Mouse (Mus musculus) right cerebral cortex, postnatal 14 days (tissue): ENCODE measurements around the gene Nme3.
"Not testable (repeated sequence)": the region's sequence is repeated elsewhere in the genome, so short reads cannot be mapped to it uniquely, and the experiment has no call there.

ENCODE experiments used
- DNase-seq: peaks from one replicate; pipeline ENCODE4 v3.0.0; 2022

Nme3 gene

DNA sequence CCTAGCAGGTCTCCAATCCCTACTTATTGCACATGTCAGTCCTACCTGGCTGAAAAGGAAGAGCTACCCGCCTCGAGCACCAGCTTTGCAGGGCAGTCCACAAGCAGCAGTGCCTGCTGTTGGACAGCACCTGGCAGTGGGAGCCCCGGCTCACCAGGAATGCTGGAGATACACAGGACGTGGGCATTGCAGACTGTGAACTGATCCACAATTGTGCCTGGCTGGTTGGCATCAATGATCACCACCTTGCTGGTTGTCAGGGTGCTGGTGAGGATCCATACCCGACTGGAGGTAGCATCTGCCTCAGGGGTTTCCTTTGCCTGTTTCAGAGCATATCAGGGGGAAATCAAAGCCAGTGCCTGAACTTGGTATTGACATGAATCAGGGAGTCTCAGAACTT lies 5.8 kb downstream of the Nme3 start:
- DNase-seq: no peak

GRCm38 (mm10) chr17:24902671-24903474 lies 6.6 kb downstream of the Nme3 start:
- DNase-seq: no peak

DNA sequence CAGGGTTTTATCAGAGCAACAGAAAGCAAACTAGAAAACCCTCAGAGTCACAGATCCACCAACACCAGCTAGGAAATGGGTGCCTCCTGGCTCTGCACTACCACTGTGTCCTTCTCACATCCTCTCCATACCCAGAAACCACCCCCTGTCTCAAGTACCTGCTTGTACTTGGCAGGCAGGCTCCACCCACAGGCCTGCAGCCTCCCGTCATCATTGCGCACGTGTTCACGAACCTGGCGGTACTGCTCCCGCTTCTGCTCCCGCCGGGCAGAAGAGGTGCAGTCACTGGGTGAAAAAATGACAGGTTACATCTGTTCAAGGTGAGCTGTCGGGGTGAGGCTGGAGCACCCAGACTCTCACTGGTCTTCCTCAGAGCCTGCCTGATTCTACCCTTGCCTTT lies 7.5 kb downstream of the Nme3 start:
- DNase-seq: no peak

- DNase-seq: no peak
These were observed 11.3 kb downstream of the Nme3 start for GRCm38 (mm10) chr17:24907591-24907990.

GRCm38 (mm10) chr17:24913984-24914383 lies 17.7 kb downstream of the Nme3 start:
- no peak for DNase-seq

GRCm38 (mm10) chr17:24923246-24923645 lies 26.9 kb downstream of the Nme3 start:
- no peak for DNase-seq

- no peak for DNase-seq
These were observed 33.2 kb downstream of the Nme3 start for GRCm38 (mm10) chr17:24929506-24929905.

DNA sequence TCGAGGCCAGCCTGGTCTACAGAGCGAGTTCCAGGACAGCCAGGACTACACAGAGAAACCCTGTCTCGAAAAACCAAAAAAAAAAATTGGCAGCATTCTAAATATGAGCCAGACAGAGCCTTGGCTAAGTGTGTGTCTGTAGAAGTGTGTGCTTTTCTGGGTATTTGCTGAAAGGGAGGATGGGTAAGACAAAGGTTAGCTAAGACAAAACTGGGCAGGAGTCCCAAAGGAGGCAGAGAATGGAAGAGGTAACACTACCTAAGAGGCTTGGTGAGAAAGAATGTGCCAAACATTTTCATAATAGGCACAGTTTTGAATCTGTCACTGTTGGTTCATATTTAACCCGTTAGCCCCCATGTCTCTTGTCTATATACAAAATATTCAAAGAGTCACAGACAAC lies 36.1 kb downstream of the Nme3 start:
- DNase-seq: no peak

GRCm38 (mm10) chr17:24933163-24933562 lies 36.9 kb downstream of the Nme3 start:
- no peak for DNase-seq

GRCm38 (mm10) chr17:24934926-24935325 lies 38.6 kb downstream of the Nme3 start:
- no peak for DNase-seq

DNA sequence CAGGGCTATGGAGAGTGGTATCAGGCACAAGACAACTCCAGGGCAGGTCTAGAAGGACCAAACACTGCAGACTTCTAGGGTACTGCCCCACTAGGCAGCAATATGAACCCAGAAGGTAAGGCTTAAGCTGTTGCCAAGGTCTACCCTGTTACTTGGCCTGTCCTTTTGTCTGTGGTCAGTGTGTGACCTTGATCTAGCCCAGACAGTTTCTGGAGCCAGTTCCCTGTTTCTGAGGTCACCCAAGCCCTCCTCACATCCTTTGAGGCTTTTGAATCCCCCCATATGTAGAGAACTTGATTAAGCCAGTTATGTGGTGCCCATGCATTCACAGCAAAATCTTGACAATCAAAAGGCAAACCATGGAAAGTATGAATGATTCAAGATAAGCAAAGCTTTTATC lies 39.4 kb downstream of the Nme3 start:
- no peak for DNase-seq

DNA sequence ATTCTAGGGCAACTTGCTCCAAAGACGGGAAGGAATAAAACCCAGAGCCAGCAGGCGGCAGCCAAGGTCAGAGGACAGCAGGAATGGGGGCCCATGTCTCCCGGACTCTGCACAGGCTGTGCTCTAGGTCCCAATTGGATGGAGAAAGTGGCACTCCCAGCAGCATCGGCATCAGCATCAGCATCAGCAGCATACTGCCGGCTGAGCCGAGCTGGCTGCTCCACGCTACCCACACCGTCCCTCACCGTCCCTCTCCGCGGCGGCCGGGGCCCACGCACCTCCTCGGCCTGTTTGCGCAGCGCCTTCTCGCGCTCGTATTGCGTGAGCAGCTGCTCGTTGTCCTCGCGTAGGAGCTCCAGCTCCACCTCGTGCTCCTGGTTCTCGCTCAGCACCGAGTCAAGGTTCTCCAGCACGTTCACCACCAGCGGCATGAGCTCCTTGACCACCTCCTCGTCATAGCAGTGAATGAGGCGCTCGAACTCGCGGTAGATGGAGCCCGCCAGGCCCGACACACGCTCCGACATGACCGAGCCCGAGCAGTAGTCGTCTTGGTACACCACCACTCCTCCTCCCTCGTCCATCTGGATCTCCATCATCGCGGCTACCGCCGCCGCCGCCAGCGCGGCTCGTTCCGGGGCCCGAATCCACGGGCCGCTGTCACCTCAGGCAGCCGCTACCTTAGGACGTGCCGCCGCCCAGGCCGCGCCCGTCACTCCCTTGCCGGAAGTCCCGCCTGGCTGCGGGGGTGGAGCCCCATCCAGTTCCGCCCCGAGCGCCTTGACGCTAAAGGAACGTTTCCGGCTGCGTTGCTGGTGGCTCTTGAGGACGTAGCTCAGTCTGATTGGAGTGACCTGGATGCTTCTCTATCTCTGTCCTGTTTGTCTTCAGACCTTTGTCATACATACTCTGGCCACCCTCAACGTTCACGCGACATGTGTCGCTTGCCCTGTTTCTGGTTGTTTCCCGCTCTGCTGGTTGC lies 40.2 kb downstream of the Nme3 start, which contains the start of gene Mapk8ip3:
Gene Mapk8ip3 (minus strand): TSS at position 719 of the 979 bp plus-strand sequence.
- peak; percentile 95 for DNase-seq

GRCm38 (mm10) chr17:24937266-24937665 lies 41.0 kb downstream of the Nme3 start:
- DNase-seq: no peak

DNA sequence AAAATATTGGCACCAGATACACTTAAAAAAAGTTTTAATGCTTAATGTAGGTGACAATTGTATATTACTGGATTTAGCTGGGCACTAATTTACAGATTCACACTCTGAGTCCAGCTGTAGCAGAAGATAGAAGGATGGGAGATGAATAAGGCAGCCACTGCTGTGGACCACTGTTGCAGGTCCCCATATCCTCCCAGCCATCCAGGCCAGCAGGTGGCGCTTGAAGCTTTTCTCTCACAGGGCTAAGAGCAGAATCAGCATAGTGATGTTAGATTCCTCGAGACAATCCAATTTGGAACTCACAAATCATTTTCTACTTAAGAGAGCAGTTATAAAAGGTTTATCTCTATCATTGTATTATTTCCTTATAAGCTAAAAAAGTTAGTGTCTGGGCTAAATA lies 46.2 kb downstream of the Nme3 start:
- peak; percentile 34 for DNase-seq

DNA sequence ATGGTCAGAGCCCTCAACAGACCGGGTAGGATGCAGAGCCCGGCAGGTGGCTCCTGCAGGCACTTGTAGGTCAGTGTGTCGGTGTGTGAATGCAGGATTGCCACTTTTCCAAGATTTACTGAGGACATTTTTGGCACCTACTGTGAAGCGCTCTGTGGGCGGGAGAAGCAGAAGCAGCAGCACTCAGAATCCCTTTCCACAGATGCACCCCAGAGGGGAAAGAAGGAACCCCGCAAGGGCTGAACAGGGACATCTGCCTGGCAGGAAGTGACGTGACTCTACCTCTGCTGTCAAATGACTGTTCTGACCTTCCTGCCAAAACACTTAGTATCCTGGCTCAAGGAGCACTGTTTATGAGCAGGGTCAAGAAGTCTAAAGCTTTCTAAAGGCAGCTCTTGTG lies 46.7 kb downstream of the Nme3 start:
- peak; percentile 41 for DNase-seq

DNA sequence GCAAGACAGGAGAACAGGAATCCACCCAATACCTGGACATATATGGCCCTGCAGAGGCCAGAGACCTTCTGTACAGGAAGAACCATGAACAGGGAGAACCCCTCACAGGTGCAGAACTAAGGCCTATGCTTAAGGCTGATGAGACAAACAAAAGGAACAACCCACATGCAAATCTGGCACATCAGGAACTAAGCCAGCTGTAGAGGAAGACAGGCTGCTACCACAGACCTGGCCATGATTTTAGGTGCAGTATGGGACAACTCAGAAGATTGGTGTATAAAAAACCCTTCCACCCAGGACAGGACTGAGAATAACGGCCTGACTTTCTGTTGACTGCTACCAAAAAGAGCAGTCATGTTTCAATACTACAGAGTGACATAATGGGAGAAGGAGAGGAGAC lies 47.3 kb downstream of the Nme3 start:
- not testable (repeated sequence) for DNase-seq
